Comparison of ENCODE assay signal across 10 mouse cellular contexts in the genomic region with DNA sequence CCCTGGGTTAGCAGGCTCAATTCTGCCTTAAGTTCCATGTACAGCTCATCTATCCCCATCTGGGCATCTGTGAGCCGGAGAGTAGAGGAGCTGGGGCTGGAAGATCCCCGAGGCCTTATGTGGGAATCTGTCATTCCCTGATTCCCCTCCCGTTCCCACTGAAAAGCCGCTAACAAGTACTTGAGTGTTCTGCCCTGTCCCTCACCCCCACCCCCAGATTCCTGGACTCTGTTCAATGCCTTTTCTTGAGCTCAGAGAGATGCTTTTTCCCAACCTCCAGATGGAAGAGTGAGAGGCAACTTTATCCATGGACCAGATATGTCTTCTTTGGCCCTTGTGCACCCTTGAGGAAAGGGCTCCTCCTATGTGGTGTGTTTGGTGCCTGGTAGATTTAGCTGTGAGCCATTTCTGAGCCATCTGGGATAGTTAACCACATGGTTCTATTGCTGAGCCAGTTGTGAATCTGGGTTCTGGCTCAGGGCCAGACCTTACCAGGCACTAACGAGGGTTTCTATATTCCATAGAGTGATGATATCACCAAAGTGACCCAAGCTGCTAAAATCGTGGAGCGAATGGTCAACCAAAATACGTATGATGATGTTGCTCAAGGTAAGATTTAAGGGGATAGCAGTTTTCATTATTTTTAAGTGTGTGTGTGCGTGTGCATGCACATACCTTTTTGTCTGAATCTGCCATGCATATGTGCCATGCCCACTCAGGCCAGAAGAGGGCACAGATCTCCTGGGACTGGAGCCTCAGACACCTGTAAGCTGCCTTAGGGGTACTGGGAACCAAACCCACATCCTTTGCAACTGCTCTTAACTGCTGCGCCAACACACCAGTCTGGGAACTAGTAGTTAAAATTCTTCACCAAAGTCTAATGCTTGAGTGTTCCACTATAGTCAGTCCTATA. TPM values are rescaled to one million over a fixed set of nuclear protein-coding genes. Genes with fewer than 3 reads are reported as not detected.
A peak's percentile ranks its signal among the peaks of the same experiment; 100 is the strongest.
DNase-seq lines count a peak whose midpoint lies in the region; ATAC-seq and TF ChIP-seq lines count a peak whose summit lies in the region.
"Had no signal": no experiment of that assay in that cellular context is flagged by ENCODE, and none has a peak within 500 bp of the region (broad histone marks: within the 10 kb centered on the region; RNA-seq: fewer than 3 reads in every experiment).

No protein-coding gene starts in this region.

- H3K27ac ChIP-seq in hindbrain, embryonic 13.5 days, result peak overlapping the region; percentile 44
- no peak overlapping the region for H3K27ac ChIP-seq in hindbrain, embryonic 16.5 days (ENCODE audit: low read depth, low read length)
- no peak overlapping the region for H3K27ac ChIP-seq in midbrain, embryonic 11.5 days (ENCODE audit: low read depth, low read length)
- H3K27ac ChIP-seq in midbrain, embryonic 10.5 days (replicated peaks), result no peak overlapping the region
- no peak overlapping the region for H3K27ac ChIP-seq in embryonic fibroblast, embryonic 13.5 days (ENCODE audit: insufficient read depth, low read length)
- H3K27ac ChIP-seq: macrophage had no signal

- H3K27me3 ChIP-seq in hindbrain, embryonic 13.5 days, result no peaks in the 10 kb centered on the region
- no peaks in the 10 kb centered on the region for H3K27me3 ChIP-seq in hindbrain, embryonic 16.5 days (replicated peaks; ENCODE audit: control insufficient read depth, insufficient read depth, low read length)
- H3K27me3 ChIP-seq in midbrain, embryonic 11.5 days (ENCODE audit: control insufficient read depth, insufficient read depth, low read length), result no peaks in the 10 kb centered on the region
- H3K27me3 ChIP-seq in midbrain, embryonic 10.5 days (ENCODE audit: low read depth, poor library complexity, severe bottlenecking), result peaks cover 16% of the 10 kb centered on the region

- H3K9me3 ChIP-seq in hindbrain, embryonic 13.5 days, result no peaks in the 10 kb centered on the region
- no peaks in the 10 kb centered on the region for H3K9me3 ChIP-seq in hindbrain, embryonic 16.5 days (ENCODE audit: control insufficient read depth, low read length)
- no peaks in the 10 kb centered on the region for H3K9me3 ChIP-seq in midbrain, embryonic 11.5 days (ENCODE audit: control insufficient read depth, low read length)
- H3K9me3 ChIP-seq in midbrain, embryonic 10.5 days (replicated peaks), result no peaks in the 10 kb centered on the region

- H3K9ac ChIP-seq in hindbrain, embryonic 13.5 days, result no peak overlapping the region
- H3K9ac ChIP-seq in hindbrain, embryonic 16.5 days (ENCODE audit: low read depth, low read length), result no peak overlapping the region
- no peak overlapping the region for H3K9ac ChIP-seq in midbrain, embryonic 11.5 days (ENCODE audit: low read length)

- 69% methylated on average over 10 of the region's 10 CpGs for WGBS in hindbrain, embryonic 13.5 days
- WGBS in hindbrain, embryonic 16.5 days, result 62% methylated on average over 10 of the region's 10 CpGs
- WGBS in midbrain, embryonic 11.5 days, result 87% methylated on average over 10 of the region's 10 CpGs
- WGBS in midbrain, embryonic 10.5 days, result 84% methylated on average over 10 of the region's 10 CpGs

- H3K4me3 ChIP-seq in hindbrain, embryonic 13.5 days, result no peak overlapping the region
- H3K4me3 ChIP-seq in hindbrain, embryonic 16.5 days (ENCODE audit: low read length), result no peak overlapping the region
- H3K4me3 ChIP-seq in midbrain, embryonic 11.5 days (ENCODE audit: low read depth, low read length), result no peak overlapping the region
- no peak overlapping the region for H3K4me3 ChIP-seq in midbrain, embryonic 10.5 days
- no peak overlapping the region for H3K4me3 ChIP-seq in embryonic fibroblast, embryonic 13.5 days (ENCODE audit: insufficient read depth, low read length)

- peak; percentile 71 for DNase-seq in midbrain, embryonic 11.5 days (ENCODE audit: low spot score, missing footprints)
- no peak for DNase-seq in midbrain, embryonic 10.5 days (ENCODE audit: low spot score)
- peak; percentile 43 for DNase-seq in thymus, postnatal 25 days
- DNase-seq in gastrocnemius, adult 18-20 months (ENCODE audit: low spot score), result no peak
- DNase-seq in layer of hippocampus, postnatal 14 days (ENCODE audit: low spot score in 2 of 2), result no peak

- H3K4me1 ChIP-seq in hindbrain, embryonic 13.5 days (replicated peaks), result peaks cover 55% of the 10 kb centered on the region
- H3K4me1 ChIP-seq in hindbrain, embryonic 16.5 days (ENCODE audit: control insufficient read depth, insufficient read depth, low read depth, low read length), result peaks cover 20% of the 10 kb centered on the region
- H3K4me1 ChIP-seq in midbrain, embryonic 11.5 days (ENCODE audit: control insufficient read depth, insufficient read depth, low read length), result peaks cover 25% of the 10 kb centered on the region
- peaks cover 54% of the 10 kb centered on the region for H3K4me1 ChIP-seq in midbrain, embryonic 10.5 days
- no peaks in the 10 kb centered on the region for H3K4me1 ChIP-seq in embryonic fibroblast, embryonic 13.5 days (ENCODE audit: control insufficient read depth, insufficient read depth, low read length)

- H3K36me3 ChIP-seq in hindbrain, embryonic 13.5 days, result no peaks in the 10 kb centered on the region
- no peaks in the 10 kb centered on the region for H3K36me3 ChIP-seq in hindbrain, embryonic 16.5 days (ENCODE audit: control insufficient read depth, insufficient read depth, low read length)
- no peaks in the 10 kb centered on the region for H3K36me3 ChIP-seq in midbrain, embryonic 11.5 days (ENCODE audit: control insufficient read depth, insufficient read depth, low read length)
- H3K36me3 ChIP-seq in midbrain, embryonic 10.5 days, result no peaks in the 10 kb centered on the region

- no peak overlapping the region for H3K4me2 ChIP-seq in hindbrain, embryonic 13.5 days
- H3K4me2 ChIP-seq in hindbrain, embryonic 16.5 days (ENCODE audit: low read length), result no peak overlapping the region
- no peak overlapping the region for H3K4me2 ChIP-seq in midbrain, embryonic 11.5 days

- TF ChIP-seq CTCF in embryonic fibroblast, embryonic 13.5 days (IDR thresholded peaks at IDR 0.05; ENCODE audit: borderline replicate concordance, insufficient read depth, low read length), result peak; percentile 36; the same call in 1 of the 2 replicates

- TF ChIP-seq POLR2A in embryonic fibroblast, embryonic 13.5 days (IDR thresholded peaks at IDR 0.05; ENCODE audit: low read depth, low read length), result no peak

- no peak for ATAC-seq in hindbrain, embryonic 13.5 days (ENCODE audit: low FRiP score)
- ATAC-seq in hindbrain, embryonic 16.5 days, result no peak
- no peak for ATAC-seq in midbrain, embryonic 11.5 days (ENCODE audit: low FRiP score)
- ATAC-seq: inflammation-experienced regulatory T-cells, adult 6 months had no signal

RNA-seq across cellular contexts. Expression of gene Enho, which starts 30.2 kb away (rescaled TPM):
- polyA plus RNA-seq in hindbrain, embryonic 13.5 days (2015; fragmentation: Nextera tagmentation; extraction: Ambion mirVana), result 92.0 and 95.2 TPM in 2 replicates
- 115 and 117 TPM in 2 replicates for polyA plus RNA-seq in hindbrain, embryonic 16.5 days (2015; fragmentation: Nextera tagmentation; extraction: Ambion mirVana)
- 30.4 and 32.9 TPM in 2 replicates for polyA plus RNA-seq in midbrain, embryonic 11.5 days (2014; fragmentation: Nextera tagmentation; extraction: Ambion mirVana)
- polyA plus RNA-seq in midbrain, embryonic 10.5 days (2016; fragmentation: Nextera tagmentation; extraction: Ambion mirVana), result 23.2 and 31.4 TPM in 2 replicates
- polyA plus RNA-seq in embryonic fibroblast, embryonic 13.5 days (2011; ENCODE audit: insufficient read length, low read depth, missing spikeins), result 1.4 and 1.7 TPM in 2 replicates
- total RNA-seq in gastrocnemius, adult 18-20 months (2021), result 10 to 100 TPM in 1 of 2 experiments, 1 to 10 TPM in 1; 8.6 to 15.3 TPM
- 10 to 100 TPM; 61.0 to 69.8 TPM for total RNA-seq in layer of hippocampus, postnatal 14 days (2021)
- polyA plus RNA-seq: inflammation-experienced regulatory T-cells, adult 6 months had no signal

RNA-seq across cellular contexts. Expression of gene Dnaic1, which starts 40.4 kb away (rescaled TPM):
- 3.2 and 5.0 TPM in 2 replicates for polyA plus RNA-seq in hindbrain, embryonic 13.5 days (2015; fragmentation: Nextera tagmentation; extraction: Ambion mirVana)
- 2.4 and 3.3 TPM in 2 replicates for polyA plus RNA-seq in hindbrain, embryonic 16.5 days (2015; fragmentation: Nextera tagmentation; extraction: Ambion mirVana)
- polyA plus RNA-seq in midbrain, embryonic 11.5 days (2014; fragmentation: Nextera tagmentation; extraction: Ambion mirVana), result 1.7 and 1.9 TPM in 2 replicates
- polyA plus RNA-seq in midbrain, embryonic 10.5 days (2016; fragmentation: Nextera tagmentation; extraction: Ambion mirVana), result 1.6 and 2.2 TPM in 2 replicates
- not detected in 2 replicates for polyA plus RNA-seq in embryonic fibroblast, embryonic 13.5 days (2011; ENCODE audit: insufficient read length, low read depth, missing spikeins)
- under 1 TPM; 0.55 to 0.73 TPM for total RNA-seq in gastrocnemius, adult 18-20 months (2021)
- total RNA-seq in layer of hippocampus, postnatal 14 days (2021), result 10 to 100 TPM in 1 of 2 experiments, 1 to 10 TPM in 1; 7.2 to 13.3 TPM
- polyA plus RNA-seq: inflammation-experienced regulatory T-cells, adult 6 months had no signal

RNA-seq across cellular contexts. Expression of gene Fam219a, which starts 40.6 kb away (rescaled TPM):
- polyA plus RNA-seq in hindbrain, embryonic 13.5 days (2015; fragmentation: Nextera tagmentation; extraction: Ambion mirVana), result 16.7 and 18.1 TPM in 2 replicates
- 14.2 and 14.8 TPM in 2 replicates for polyA plus RNA-seq in hindbrain, embryonic 16.5 days (2015; fragmentation: Nextera tagmentation; extraction: Ambion mirVana)
- 8.5 and 8.8 TPM in 2 replicates for polyA plus RNA-seq in midbrain, embryonic 11.5 days (2014; fragmentation: Nextera tagmentation; extraction: Ambion mirVana)
- 4.1 and 5.7 TPM in 2 replicates for polyA plus RNA-seq in midbrain, embryonic 10.5 days (2016; fragmentation: Nextera tagmentation; extraction: Ambion mirVana)
- 11.4 and 15.5 TPM in 2 replicates for polyA plus RNA-seq in embryonic fibroblast, embryonic 13.5 days (2011; ENCODE audit: insufficient read length, low read depth, missing spikeins)
- total RNA-seq in gastrocnemius, adult 18-20 months (2021), result 10 to 100 TPM; 21.5 to 21.9 TPM
- 100 to 1,000 TPM; 170 to 187 TPM for total RNA-seq in layer of hippocampus, postnatal 14 days (2021)

Comparison
In these comparisons a context has a peak if more than half of its experiments do, and no peak if none do; other contexts are left out.
1. DNase-seq: peak in midbrain, embryonic 11.5 days (single experiment) and thymus, postnatal 25 days (single experiment); none in midbrain, embryonic 10.5 days (single experiment), gastrocnemius, adult 18-20 months (single experiment) and layer of hippocampus, postnatal 14 days (0 of 2).